Mouse (Mus musculus) hindbrain, embryonic 10.5 days (tissue): ENCODE results near the gene Dock8. TPM values are rescaled to one million over a fixed set of nuclear protein-coding genes. Genes with fewer than 3 reads are reported as not detected.

ENCODE experiments used
- DNase-seq: peaks from one replicate; pipeline ENCODE4 v3.0.0-alpha.2; 2017; ENCODE audit warnings: low spot score
- H3K27ac ChIP-seq: fragments of 300-500 bp; sonication (generic); 2 replicates; pipeline ENCODE4 v1.5.1; 2016; ENCODE audit warnings: mild to moderate bottlenecking, moderate library complexity
- H3K27me3 ChIP-seq: fragments of 300-500 bp; sonication (generic); 2 replicates; pipeline ENCODE4 v1.6.1; 2016; ENCODE audit warnings: mild to moderate bottlenecking; ENCODE audit not compliant: poor library complexity, insufficient read depth, severe bottlenecking
- H3K36me3 ChIP-seq: fragments of 300-500 bp; sonication (generic); 2 replicates; pipeline ENCODE4 v1.6.1; 2016; ENCODE audit warnings: mild to moderate bottlenecking, moderate library complexity
- H3K4me1 ChIP-seq: fragments of 300-500 bp; sonication (generic); replicated peaks from 2 replicates; pipeline ENCODE4 v1.6.1; 2016; ENCODE audit warnings: mild to moderate bottlenecking
- H3K4me3 ChIP-seq: fragments of 300-500 bp; sonication (generic); 2 replicates; pipeline ENCODE4 v1.5.1; 2016; ENCODE audit warnings: mild to moderate bottlenecking, moderate library complexity
- H3K9me3 ChIP-seq: fragments of 300-500 bp; sonication (generic); 2 replicates; pipeline ENCODE4 v1.6.1; 2016; ENCODE audit warnings: mild to moderate bottlenecking, moderate library complexity
- WGBS: fragments of 180-500 bp; shearing (Covaris S2); methylation state at CpG from one replicate; pipeline ENCODE4 v1.1.7; 2016; 5-methylcytosine and 5-hydroxymethylcytosine counted together
- polyA plus RNA-seq: library from polyadenylated mRNA; unstranded; fragments of >200 nt; fragmentation: Nextera tagmentation; extraction: Ambion mirVana; gene quantifications from 2 replicates; pipeline ENCODE4 v1.2.1, GENCODE M21; 2016

Gene Dock8
- polyA plus RNA-seq, 1 experiment from 2014 or later: 2.2 TPM

DNA sequence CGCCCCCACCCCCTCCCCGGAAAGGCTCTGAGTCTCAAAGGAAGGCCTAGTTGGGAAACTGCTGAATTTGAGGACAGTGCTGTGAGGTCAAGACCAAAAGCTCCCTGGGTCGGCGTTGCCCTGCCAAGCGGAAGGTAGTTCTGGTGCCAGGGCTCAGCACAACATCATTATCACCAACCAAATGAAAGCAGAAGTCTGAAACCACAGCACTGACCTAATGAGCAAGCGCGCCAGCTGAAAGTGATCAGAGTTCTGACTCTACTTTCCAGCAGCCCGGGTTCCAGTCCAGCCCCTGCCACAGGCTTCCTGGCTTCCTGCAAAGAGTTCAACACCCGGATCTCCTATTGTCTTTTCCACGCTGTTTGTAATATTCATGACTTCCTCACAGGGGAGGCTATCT lies 232.7 kb downstream of the Dock8 start:
- no peak overlapping the region for H3K4me3 ChIP-seq
- peaks cover 19% of the 10 kb centered on the region for H3K4me1 ChIP-seq
- H3K9me3 ChIP-seq: no peaks in the 10 kb centered on the region
- no peaks in the 10 kb centered on the region for H3K36me3 ChIP-seq
- WGBS: 64% methylated on average over 10 of the region's 10 CpGs
- peak overlapping the region; percentile 35; the same call in 1 of the 2 replicates for H3K27ac ChIP-seq
- no peak for DNase-seq
- H3K27me3 ChIP-seq: peaks cover 26% of the 10 kb centered on the region

DNA sequence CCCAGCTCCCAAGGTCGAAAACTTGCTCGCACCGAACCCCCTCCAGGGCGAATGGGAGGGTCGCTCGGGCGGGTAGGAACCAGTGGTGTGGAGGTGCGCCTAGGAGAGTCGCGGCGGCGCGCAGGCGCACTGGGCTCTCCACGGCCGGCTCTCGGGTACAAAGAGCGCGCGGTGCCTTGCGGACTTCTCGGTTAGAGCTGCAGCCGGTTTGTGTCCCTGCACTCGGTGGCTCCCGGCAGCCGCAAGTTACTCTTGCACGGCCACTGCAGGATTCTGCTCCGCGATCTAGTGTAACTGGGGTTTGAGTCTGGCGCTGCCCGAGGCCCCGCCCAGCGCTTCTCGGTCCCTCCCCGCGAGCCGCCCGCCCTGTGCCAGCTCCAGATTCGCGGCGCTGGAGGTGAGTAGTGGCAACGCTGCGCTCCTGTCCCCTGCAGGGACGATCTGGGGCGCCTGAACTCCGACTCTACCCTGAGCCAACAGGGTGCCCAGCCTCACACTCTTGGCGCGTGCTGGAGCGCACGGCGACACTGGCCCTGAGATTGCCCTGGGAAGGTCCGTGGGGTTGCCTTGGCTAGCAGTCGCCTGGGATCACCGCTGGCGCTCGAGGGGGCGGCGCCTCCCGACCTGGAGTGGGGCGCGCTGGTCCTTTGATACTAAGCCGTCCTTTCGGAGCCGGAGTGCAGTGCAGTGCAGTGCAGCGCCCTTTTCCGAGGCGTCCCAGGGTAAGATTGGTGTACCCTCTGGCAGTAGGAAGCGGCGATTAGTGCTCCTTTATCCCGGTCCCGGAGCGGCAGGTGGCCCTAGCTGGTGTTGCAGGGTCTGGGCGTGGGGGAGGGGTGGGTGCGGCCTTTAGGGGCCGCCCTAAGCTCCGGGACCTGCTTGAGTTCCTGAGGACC lies 237.5 kb downstream of the Dock8 start, which contains the start of gene Kank1:
Kank1 (plus strand) TSS at position 380 of the 896 bp plus-strand sequence.
- H3K9me3 ChIP-seq: no peaks in the 10 kb centered on the region
- WGBS: under 1% methylated on average over 76 of the region's 76 CpGs
- peak within 1 kb of the TSS; percentile 84 for H3K4me3 ChIP-seq
- peak; percentile 86 for DNase-seq
- H3K27me3 ChIP-seq: peaks cover 35% of the 10 kb centered on the region
- peaks cover 39% of the 10 kb centered on the region for H3K4me1 ChIP-seq
- H3K36me3 ChIP-seq: no peaks in the 10 kb centered on the region
- H3K27ac ChIP-seq: peak within 1 kb of the TSS; percentile 92

DNA sequence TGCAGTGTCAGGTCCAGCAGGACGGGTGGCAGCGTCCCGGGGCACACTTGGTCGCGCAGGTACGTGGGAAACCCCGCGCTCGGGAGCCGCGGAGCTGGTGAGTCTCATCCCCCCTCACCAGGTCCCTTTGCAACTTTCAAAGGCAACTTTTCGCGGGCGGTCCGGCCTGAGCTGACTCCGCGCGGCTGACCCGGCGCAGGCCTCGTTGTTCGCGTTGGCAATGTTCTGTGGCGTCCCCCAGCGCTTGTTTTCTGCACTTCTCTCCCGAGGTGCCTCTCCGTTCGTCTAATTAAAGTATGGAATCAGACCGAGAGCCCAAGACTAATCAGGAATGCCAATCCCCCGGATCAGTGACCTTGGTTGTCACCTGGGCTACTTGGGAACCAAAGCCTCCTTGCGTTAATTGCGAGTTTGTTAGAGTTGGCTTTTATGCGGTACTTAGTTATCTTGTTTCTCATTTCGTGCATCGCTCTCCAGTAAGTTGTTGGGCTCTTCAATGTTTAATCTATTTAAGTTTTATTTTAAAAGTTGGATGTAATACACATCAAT lies 238.2 kb downstream of the Dock8 start:
- under 1% methylated on average over 35 of the region's 35 CpGs for WGBS
- H3K4me3 ChIP-seq: peak overlapping the region; percentile 84
- no peaks in the 10 kb centered on the region for H3K9me3 ChIP-seq
- peaks cover 40% of the 10 kb centered on the region for H3K4me1 ChIP-seq
- peak; percentile 77 for DNase-seq
- H3K36me3 ChIP-seq: no peaks in the 10 kb centered on the region
- peak overlapping the region; percentile 92 for H3K27ac ChIP-seq
- H3K27me3 ChIP-seq: peaks cover 35% of the 10 kb centered on the region

DNA sequence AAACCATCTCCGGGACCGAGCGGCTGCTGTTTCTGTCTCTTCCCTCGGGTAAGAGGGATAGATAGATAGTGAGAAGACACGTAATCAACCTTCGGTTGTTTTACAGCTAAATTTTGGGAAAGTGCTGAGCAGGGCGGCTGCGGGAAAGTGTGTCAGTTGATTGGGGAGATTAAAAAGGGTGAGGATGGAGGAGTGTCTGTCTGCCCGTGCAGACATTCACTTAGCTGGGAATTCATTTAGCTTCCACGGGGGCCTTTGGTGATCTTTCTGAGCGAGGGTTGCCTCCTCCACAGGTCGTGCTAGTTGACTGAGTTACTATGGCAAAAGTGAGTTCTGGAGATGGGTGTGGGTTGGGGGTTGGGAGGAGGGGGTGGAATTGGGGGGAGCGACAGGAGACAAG lies 238.8 kb downstream of the Dock8 start:
- H3K27ac ChIP-seq: no peak overlapping the region; the same call in 1 of the 2 replicates
- peaks cover 41% of the 10 kb centered on the region for H3K4me1 ChIP-seq
- 5% methylated on average over 13 of the region's 13 CpGs for WGBS
- H3K27me3 ChIP-seq: peaks cover 35% of the 10 kb centered on the region
- H3K4me3 ChIP-seq: peak overlapping the region; percentile 84
- H3K9me3 ChIP-seq: no peaks in the 10 kb centered on the region
- DNase-seq: no peak
- H3K36me3 ChIP-seq: no peaks in the 10 kb centered on the region

DNA sequence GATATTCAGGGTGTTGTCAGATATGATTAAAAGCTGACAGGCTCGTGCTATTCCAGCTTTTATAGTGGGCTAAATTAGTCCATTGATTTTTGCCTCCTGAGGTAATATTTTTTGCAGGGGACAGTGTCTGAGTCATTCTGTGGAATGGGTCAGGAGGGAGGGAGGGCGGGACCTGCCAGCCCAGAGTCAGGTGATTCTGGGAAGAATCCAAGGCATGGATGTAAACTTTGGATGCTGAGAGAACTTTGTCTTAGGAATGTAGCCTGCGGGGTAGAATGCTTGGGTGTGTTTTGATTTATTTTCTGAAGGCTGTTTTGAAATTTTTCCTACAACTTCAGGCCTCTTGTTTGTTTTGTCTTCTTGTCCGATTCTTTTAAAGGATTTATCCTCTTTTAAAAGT lies 244.2 kb downstream of the Dock8 start:
- H3K36me3 ChIP-seq: no peaks in the 10 kb centered on the region
- H3K4me1 ChIP-seq: peaks cover 17% of the 10 kb centered on the region
- no peak overlapping the region for H3K4me3 ChIP-seq
- WGBS: 85% methylated on average over 4 of the region's 4 CpGs
- DNase-seq: no peak
- H3K27ac ChIP-seq: no peak overlapping the region
- no peaks in the 10 kb centered on the region for H3K9me3 ChIP-seq
- no peaks in the 10 kb centered on the region for H3K27me3 ChIP-seq

DNA sequence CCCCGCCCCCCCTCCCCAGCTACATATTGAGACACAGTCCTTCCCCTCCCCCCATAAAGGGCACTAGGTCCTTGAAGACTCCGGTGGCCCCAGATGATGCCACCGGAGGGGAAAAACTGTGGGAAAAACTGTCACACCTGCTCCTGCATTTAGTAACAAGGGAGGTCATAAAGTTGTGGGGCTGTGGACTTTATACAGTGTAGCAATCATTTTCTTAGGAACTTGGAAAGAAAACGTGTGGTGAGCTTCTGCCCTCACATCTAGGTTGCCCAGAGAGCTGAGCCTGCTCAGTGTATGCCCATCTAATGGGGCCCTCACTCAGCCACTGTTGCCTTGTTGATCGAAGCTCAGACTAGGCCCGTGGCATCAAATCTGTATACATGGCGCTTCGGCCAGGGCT lies 246.7 kb downstream of the Dock8 start:
- no peaks in the 10 kb centered on the region for H3K9me3 ChIP-seq
- no peak overlapping the region for H3K4me3 ChIP-seq

DNA sequence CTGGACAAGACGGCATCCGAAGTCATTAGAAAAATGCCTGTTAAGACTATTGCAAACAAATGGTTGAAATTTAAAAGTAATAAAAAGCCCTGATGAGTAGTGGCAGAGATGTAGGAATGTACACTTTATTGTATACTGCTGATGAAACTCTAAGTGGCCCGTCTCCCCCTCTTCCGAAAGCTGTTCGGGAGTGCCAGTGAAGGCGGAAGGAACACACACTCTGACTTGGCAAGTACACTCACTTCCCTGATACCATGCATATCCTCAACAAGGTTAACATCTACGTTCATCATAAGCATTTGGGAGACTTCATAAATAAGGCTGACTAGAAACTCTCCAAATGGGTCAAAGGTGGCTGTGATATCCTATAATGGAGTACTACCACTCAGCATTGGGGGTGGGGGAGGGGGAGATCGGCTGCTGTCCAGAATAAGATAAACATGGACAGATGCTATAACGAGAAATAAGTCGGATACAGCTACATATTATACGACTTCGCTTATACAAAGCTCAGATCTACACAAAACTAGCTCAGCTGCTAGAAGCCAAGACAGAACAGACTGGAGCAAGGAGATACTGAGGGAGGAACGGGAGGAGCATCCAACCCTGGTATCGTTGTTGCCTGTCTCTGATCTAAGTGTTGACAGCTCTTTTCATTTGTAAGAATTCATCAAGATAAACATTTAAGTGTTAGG lies 248.7 kb downstream of the Dock8 start:
- DNase-seq: no peak

More for the DNA sequence above, 246.7 kb downstream of the Dock8 start:
- DNase-seq: no peak
- Histone ChIP-seq H3K27ac (no peak overlapping the region), H3K4me1 (peaks cover 21% of the 10 kb centered on the region), H3K36me3 (no peaks in the 10 kb centered on the region), H3K27me3 (no peaks in the 10 kb centered on the region)
- 94% methylated on average over 8 of the region's 8 CpGs for WGBS

DNA sequence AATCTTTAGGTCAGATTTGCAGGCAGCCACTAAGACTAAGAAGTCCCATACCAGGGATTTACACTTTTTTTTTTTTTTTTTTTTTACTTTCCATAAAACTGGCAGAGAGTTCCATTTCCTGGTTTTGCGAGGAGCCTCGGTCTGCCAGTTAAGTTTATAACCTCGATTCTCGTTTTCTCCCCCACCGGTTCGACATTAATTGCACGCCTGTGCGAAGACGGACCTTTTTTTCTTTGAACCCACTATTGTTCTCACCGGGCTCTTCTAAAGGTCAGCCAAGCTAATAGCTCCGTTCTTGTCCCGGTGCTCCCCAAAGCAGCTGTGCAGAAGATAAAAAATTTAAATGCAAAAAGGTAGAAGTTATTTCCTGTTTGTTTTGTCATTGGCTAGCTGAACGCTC lies 249.9 kb downstream of the Dock8 start:
- no peak overlapping the region for H3K27ac ChIP-seq
- no peak for DNase-seq
- no peak overlapping the region for H3K4me3 ChIP-seq
- no peaks in the 10 kb centered on the region for H3K9me3 ChIP-seq
- no peaks in the 10 kb centered on the region for H3K36me3 ChIP-seq
- peaks cover 14% of the 10 kb centered on the region for H3K4me1 ChIP-seq
- 50% methylated on average over 13 of the region's 13 CpGs for WGBS
- no peaks in the 10 kb centered on the region for H3K27me3 ChIP-seq

More for the DNA sequence above, 248.7 kb downstream of the Dock8 start:
- Histone ChIP-seq H3K27ac (no peak overlapping the region), H3K36me3 (no peaks in the 10 kb centered on the region), H3K9me3 (no peaks in the 10 kb centered on the region), H3K4me1 (peaks cover 14% of the 10 kb centered on the region), H3K4me3 (no peak overlapping the region), H3K27me3 (no peaks in the 10 kb centered on the region)
- 90% methylated on average over 14 of the region's 14 CpGs for WGBS

DNA sequence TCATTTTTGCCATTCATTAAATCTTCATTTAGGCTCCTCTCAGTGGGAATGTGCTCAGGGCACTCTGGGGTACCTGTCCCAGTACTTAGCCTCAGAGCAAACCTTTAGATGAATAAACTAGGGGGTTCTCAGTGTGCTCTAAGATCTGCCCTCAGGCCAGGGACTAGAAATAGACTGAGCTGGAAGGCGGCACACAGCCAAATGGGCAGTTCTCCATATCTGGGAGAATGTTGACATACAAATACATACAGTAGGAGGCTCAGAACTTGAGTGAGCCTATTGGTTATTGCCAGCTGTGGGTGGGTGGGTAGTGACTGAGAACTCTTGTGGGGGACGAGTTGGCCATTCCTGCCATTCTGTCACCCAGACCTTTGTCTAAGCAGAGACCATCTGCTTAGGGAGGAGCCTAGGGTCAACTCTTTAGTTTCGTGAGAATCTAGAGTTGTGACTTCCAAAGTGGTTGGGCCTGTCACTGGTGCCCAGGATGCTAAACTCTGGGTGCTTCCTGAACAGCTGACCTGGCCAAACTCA lies 252.3 kb downstream of the Dock8 start:
- WGBS: 82% methylated on average over 3 of the region's 3 CpGs
- no peaks in the 10 kb centered on the region for H3K9me3 ChIP-seq
- no peak overlapping the region for H3K27ac ChIP-seq
- no peak overlapping the region for H3K4me3 ChIP-seq
- DNase-seq: no peak
- H3K4me1 ChIP-seq: peaks cover 14% of the 10 kb centered on the region
- H3K27me3 ChIP-seq: no peaks in the 10 kb centered on the region
- H3K36me3 ChIP-seq: no peaks in the 10 kb centered on the region

Other genes starting within 250 kb of the Dock8 start
- 0.13 and 0.17 TPM in 2 replicates for gene Pgm5, start 137.7 kb upstream of the Dock8 start, polyA plus RNA-seq
- gene Gm10053, start 123.8 kb upstream of the Dock8 start, polyA plus RNA-seq: 280 and 317 TPM in 2 replicates
- gene Foxd4, start 98.3 kb upstream of the Dock8 start, polyA plus RNA-seq: 0.24 and 0.42 TPM in 2 replicates
- 18.5 and 22.3 TPM in 2 replicates for gene Cbwd1, start 37.9 kb upstream of the Dock8 start, polyA plus RNA-seq
- gene Kank1, start 237.4 kb downstream of the Dock8 start, polyA plus RNA-seq: 18.4 and 20.6 TPM in 2 replicates